Mouse (Mus musculus) liver, adult 2 months (tissue): ENCODE results near the gene Sh3rf1. TPM values are rescaled to one million over a fixed set of nuclear protein-coding genes. Genes with fewer than 3 reads are reported as not detected.

Experiments used
- DNase-seq: peaks from one replicate; pipeline ENCODE4 v3.0.0-alpha.2; 2011; ENCODE audit warnings: low read depth, low spot score; ENCODE audit errors: extremely low read depth
- H3K27ac ChIP-seq: fragments of 200-500 bp; replicated peaks from 2 replicates; pipeline ENCODE4 v1.5.1; 2012; ENCODE audit warnings: low read depth, mild to moderate bottlenecking, control low read depth, inconsistent platforms, low read length; ENCODE audit not compliant: insufficient read depth
- H3K27me3 ChIP-seq: fragments of 200-500 bp; 2 replicates; pipeline ENCODE4 v1.6.1; 2012; ENCODE audit warnings: mild to moderate bottlenecking, moderate library complexity, low read length, inconsistent platforms; ENCODE audit not compliant: control insufficient read depth, insufficient read depth
- H3K36me3 ChIP-seq: fragments of 200-500 bp; 2 replicates; pipeline ENCODE4 v1.6.1; 2012; ENCODE audit warnings: low read length, inconsistent platforms; ENCODE audit not compliant: control insufficient read depth, insufficient read depth
- H3K4me1 ChIP-seq: fragments of 200-500 bp; 2 replicates; pipeline ENCODE4 v1.6.1; 2011; ENCODE audit warnings: low read length; ENCODE audit not compliant: control insufficient read depth, insufficient read depth
- H3K4me3 ChIP-seq: fragments of 200-500 bp; 2 replicates; pipeline ENCODE4 v1.5.1; 2011; ENCODE audit warnings: low read depth, mild to moderate bottlenecking, control low read depth, low read length, moderate library complexity; ENCODE audit not compliant: insufficient read depth
- H3K79me2 ChIP-seq: fragments of 200-500 bp; 2 replicates; pipeline ENCODE4 v1.6.1; 2012; ENCODE audit warnings: inconsistent platforms, mild to moderate bottlenecking, low read length, moderate library complexity; ENCODE audit not compliant: control insufficient read depth, insufficient read depth
- H3K9ac ChIP-seq: fragments of 200-500 bp; 2 replicates; pipeline ENCODE4 v1.6.1; 2012; ENCODE audit warnings: low read depth, mild to moderate bottlenecking, control low read depth, inconsistent platforms, low read length
- CTCF ChIP-seq: fragments of 200-500 bp; IDR thresholded peaks from 2 replicates; pipeline ENCODE4 v1.5.1; 2011; ENCODE audit warnings: low read depth, low read length, control low read depth
- POLR2A ChIP-seq: fragments of 200-500 bp; IDR thresholded peaks from 2 replicates; pipeline ENCODE4 v1.6.1; 2011; ENCODE audit warnings: low read length, control low read depth; ENCODE audit not compliant: insufficient read depth; ENCODE audit errors: extremely low read depth
- WGBS: fragments of 180-500 bp; shearing (Covaris S2); methylation state at CpG from one replicate; pipeline ENCODE4 v1.1.7; 2018; 5-methylcytosine and 5-hydroxymethylcytosine counted together
- polyA plus RNA-seq: library from polyadenylated mRNA; depleted of rRNA; stranded (reverse); fragments of >200 nt; gene quantifications from 2 replicates; pipeline ENCODE4 v1.2.3, GENCODE M21; 2012
- total RNA-seq: library from RNA; depleted of rRNA; stranded (reverse); fragments of >200 nt; gene quantifications from 2 replicates; pipeline ENCODE4 v1.2.3, GENCODE M21; 2014

Gene Sh3rf1
- total and polyA plus RNA-seq, 2 experiments = 1.6 to 1.8 TPM

GRCm38 (mm10) chr8:61235499-61235898 is 11.8 kb downstream of the Sh3rf1 start:
- Histone ChIP-seq H3K27ac (no peak overlapping the region), H3K4me3 (no peak overlapping the region), H3K9ac (no peak overlapping the region), H3K79me2 (peaks cover 6% of the 10 kb centered on the region; the same call in 1 of the 2 replicates), H3K27me3 (no peaks in the 10 kb centered on the region), H3K4me1 (no peaks in the 10 kb centered on the region), H3K36me3 (no peaks in the 10 kb centered on the region)
- 84% methylated on average over 5 of the region's 5 CpGs for WGBS
- DNase-seq = no peak
- TF ChIP-seq CTCF (no peak), POLR2A (no peak)

GRCm38 (mm10) chr8:61236506-61237268 is 13.0 kb downstream of the Sh3rf1 start:
- no peak overlapping the region for H3K27ac ChIP-seq
- no peak overlapping the region for H3K9ac ChIP-seq
- H3K4me1 ChIP-seq = no peaks in the 10 kb centered on the region
- H3K36me3 ChIP-seq = no peaks in the 10 kb centered on the region
- DNase-seq = peak; percentile 53
- WGBS = 29% methylated on average over 9 of the region's 9 CpGs
- no peak overlapping the region for H3K4me3 ChIP-seq
- peaks cover 8% of the 10 kb centered on the region; the same call in 1 of the 2 replicates for H3K79me2 ChIP-seq
- H3K27me3 ChIP-seq = no peaks in the 10 kb centered on the region
- TF ChIP-seq POLR2A = no peak
- no peak for TF ChIP-seq CTCF

GRCm38 (mm10) chr8:61239576-61239975 is 15.9 kb downstream of the Sh3rf1 start:
- Histone ChIP-seq H3K36me3 (no peaks in the 10 kb centered on the region), H3K9ac (no peak overlapping the region), H3K27me3 (no peaks in the 10 kb centered on the region), H3K79me2 (peaks cover 5% of the 10 kb centered on the region; the same call in 1 of the 2 replicates), H3K27ac (no peak overlapping the region), H3K4me1 (no peaks in the 10 kb centered on the region), H3K4me3 (no peak overlapping the region)
- WGBS = 65% methylated on average over 3 of the region's 3 CpGs
- TF ChIP-seq POLR2A = no peak
- TF ChIP-seq CTCF = no peak
- no peak for DNase-seq

GRCm38 (mm10) chr8:61241229-61241628 is 17.6 kb downstream of the Sh3rf1 start:
- H3K4me1 ChIP-seq = no peaks in the 10 kb centered on the region
- no peak overlapping the region for H3K27ac ChIP-seq
- H3K36me3 ChIP-seq = no peaks in the 10 kb centered on the region
- TF ChIP-seq CTCF = no peak
- TF ChIP-seq POLR2A = no peak
- H3K79me2 ChIP-seq = peaks cover 5% of the 10 kb centered on the region; the same call in 1 of the 2 replicates
- WGBS = 92% methylated on average over 8 of the region's 8 CpGs
- H3K4me3 ChIP-seq = no peak overlapping the region
- H3K27me3 ChIP-seq = no peaks in the 10 kb centered on the region
- no peak overlapping the region for H3K9ac ChIP-seq
- DNase-seq = no peak

- Histone ChIP-seq H3K4me1 (no peaks in the 10 kb centered on the region), H3K4me3 (no peak overlapping the region), H3K36me3 (no peaks in the 10 kb centered on the region), H3K27ac (no peak overlapping the region), H3K27me3 (no peaks in the 10 kb centered on the region), H3K79me2 (peaks cover 5% of the 10 kb centered on the region; the same call in 1 of the 2 replicates), H3K9ac (no peak overlapping the region)
- TF ChIP-seq POLR2A (no peak), CTCF (no peak)
- 96% methylated on average over 19 of the region's 19 CpGs for WGBS
- DNase-seq = no peak
These were observed 19.2 kb downstream of the Sh3rf1 start for GRCm38 (mm10) chr8:61242896-61243295.

- peaks cover 5% of the 10 kb centered on the region; the same call in 1 of the 2 replicates for H3K79me2 ChIP-seq
- WGBS = 89% methylated on average over 5 of the region's 5 CpGs
- H3K27me3 ChIP-seq = no peaks in the 10 kb centered on the region
- H3K4me1 ChIP-seq = no peaks in the 10 kb centered on the region
- TF ChIP-seq CTCF (no peak), POLR2A (no peak)
- H3K27ac ChIP-seq = no peak overlapping the region
- H3K9ac ChIP-seq = no peak overlapping the region
- no peaks in the 10 kb centered on the region for H3K36me3 ChIP-seq
- DNase-seq = no peak
- no peak overlapping the region for H3K4me3 ChIP-seq
These were observed 19.8 kb downstream of the Sh3rf1 start for GRCm38 (mm10) chr8:61243491-61243890.
